ENCODE assay signal across 18 mouse cellular contexts in genomic region chr9:26383996-26384395, GRCm38 (mm10).
DNase-seq lines count a peak whose midpoint lies in the region; ATAC-seq and TF ChIP-seq lines count a peak whose summit lies in the region.
"Had no signal": no experiment of that assay in that cellular context is flagged by ENCODE, and none has a peak within 500 bp of the region (broad histone marks: within the 10 kb centered on the region; RNA-seq: fewer than 3 reads in every experiment).

No protein-coding gene starts in this region.

- TF ChIP-seq CTCF in hindbrain, postnatal 0 days (IDR thresholded peaks at IDR 0.05; ENCODE audit: low read depth): no peak
- no peak for TF ChIP-seq CTCF in intestine, postnatal 0 days (IDR thresholded peaks at IDR 0.05; ENCODE audit: low read depth)

- H3K4me1 ChIP-seq in hindbrain, postnatal 0 days (ENCODE audit: insufficient read depth, low read length): no peaks in the 10 kb centered on the region
- no peaks in the 10 kb centered on the region for H3K4me1 ChIP-seq in hindbrain, embryonic 14.5 days (replicated peaks; ENCODE audit: control insufficient read depth, insufficient read depth, low read length)
- peaks cover 5% of the 10 kb centered on the region; the same call in 1 of the 2 replicates for H3K4me1 ChIP-seq in forebrain, embryonic 16.5 days (replicated peaks; ENCODE audit: control insufficient read depth, insufficient read depth, low read length)
- no peaks in the 10 kb centered on the region for H3K4me1 ChIP-seq in intestine, postnatal 0 days (replicated peaks; ENCODE audit: control insufficient read depth, insufficient read depth, low read length)
- H3K4me1 ChIP-seq: hindbrain, embryonic 10.5 days; limb, embryonic 10.5 days; midbrain, embryonic 12.5 days had no signal

- WGBS in hindbrain, postnatal 0 days: 62% methylated on average over 1 of the region's 1 CpGs
- WGBS in hindbrain, embryonic 14.5 days: 69% methylated on average over 1 of the region's 1 CpGs
- 19% methylated on average over 1 of the region's 1 CpGs for WGBS in forebrain, embryonic 16.5 days
- 83% methylated on average over 1 of the region's 1 CpGs for WGBS in intestine, postnatal 0 days

- H3K27ac ChIP-seq in hindbrain, postnatal 0 days: no peak overlapping the region
- H3K27ac ChIP-seq in hindbrain, embryonic 14.5 days: no peak overlapping the region
- no peak overlapping the region for H3K27ac ChIP-seq in forebrain, embryonic 16.5 days (ENCODE audit: low read length)
- no peak overlapping the region for H3K27ac ChIP-seq in intestine, postnatal 0 days (ENCODE audit: low read depth, low read length)
- H3K27ac ChIP-seq: hindbrain, embryonic 10.5 days; limb, embryonic 10.5 days; macrophage; midbrain, embryonic 12.5 days had no signal

- ATAC-seq in hindbrain, postnatal 0 days: 0 out of 2 replicates have a peak, but pooled peaks have one; percentile 21
- ATAC-seq in hindbrain, embryonic 14.5 days (ENCODE audit: low FRiP score): no peak
- ATAC-seq in forebrain, embryonic 16.5 days: peak; percentile 92
- no peak for ATAC-seq in intestine, postnatal 0 days
- ATAC-seq: inflammation-experienced regulatory T-cells, adult 6 months had no signal

- H3K27me3 ChIP-seq in hindbrain, postnatal 0 days (ENCODE audit: insufficient read depth, low read length): no peaks in the 10 kb centered on the region
- H3K27me3 ChIP-seq in hindbrain, embryonic 14.5 days (ENCODE audit: control insufficient read depth, insufficient read depth, low read length): no peaks in the 10 kb centered on the region
- H3K27me3 ChIP-seq in forebrain, embryonic 16.5 days (replicated peaks; ENCODE audit: control insufficient read depth, insufficient read depth, low read length): no peaks in the 10 kb centered on the region
- no peaks in the 10 kb centered on the region for H3K27me3 ChIP-seq in intestine, postnatal 0 days (replicated peaks; ENCODE audit: control insufficient read depth, insufficient read depth, low read length)
- H3K27me3 ChIP-seq: midbrain, embryonic 12.5 days had no signal

- H3K9ac ChIP-seq in hindbrain, postnatal 0 days (replicated peaks; ENCODE audit: low read length): no peak overlapping the region
- H3K9ac ChIP-seq in hindbrain, embryonic 14.5 days: no peak overlapping the region
- H3K9ac ChIP-seq in forebrain, embryonic 16.5 days (replicated peaks; ENCODE audit: low read depth, low read length): no peak overlapping the region
- no peak overlapping the region for H3K9ac ChIP-seq in intestine, postnatal 0 days (ENCODE audit: low read depth, low read length)
- H3K9ac ChIP-seq: midbrain, embryonic 12.5 days had no signal

- H3K36me3 ChIP-seq in hindbrain, postnatal 0 days (ENCODE audit: insufficient read depth, low read length): no peaks in the 10 kb centered on the region
- no peaks in the 10 kb centered on the region for H3K36me3 ChIP-seq in hindbrain, embryonic 14.5 days (replicated peaks; ENCODE audit: control insufficient read depth, insufficient read depth)
- H3K36me3 ChIP-seq in forebrain, embryonic 16.5 days (ENCODE audit: control insufficient read depth, insufficient read depth): no peaks in the 10 kb centered on the region
- no peaks in the 10 kb centered on the region for H3K36me3 ChIP-seq in intestine, postnatal 0 days (ENCODE audit: control insufficient read depth, insufficient read depth)
- H3K36me3 ChIP-seq: hindbrain, embryonic 10.5 days; limb, embryonic 10.5 days; midbrain, embryonic 12.5 days had no signal

- H3K4me2 ChIP-seq in hindbrain, postnatal 0 days (ENCODE audit: low read depth, low read length): no peak overlapping the region
- H3K4me2 ChIP-seq in hindbrain, embryonic 14.5 days (replicated peaks): no peak overlapping the region
- H3K4me2 ChIP-seq in forebrain, embryonic 16.5 days (ENCODE audit: low read length): no peak overlapping the region
- no peak overlapping the region for H3K4me2 ChIP-seq in intestine, postnatal 0 days (replicated peaks; ENCODE audit: low read depth)
- H3K4me2 ChIP-seq: liver, embryonic 11.5 days; midbrain, embryonic 12.5 days had no signal

- DNase-seq in hindbrain, postnatal 0 days (ENCODE audit: low spot score): peak; percentile 46
- DNase-seq in hindbrain, embryonic 14.5 days (ENCODE audit: low spot score): no peak
- peak; percentile 70 for DNase-seq in brain, adult 2 months (ENCODE audit: low read depth, low spot score)
- DNase-seq in layer of hippocampus, postnatal 10 days (ENCODE audit: low spot score in 2 of 2): peak; percentile 46 to 51
- no peak for DNase-seq in frontal cortex, postnatal 10 days (ENCODE audit: low spot score in 2 of 2)
- DNase-seq: adrenal gland, postnatal 25 days; cerebellum, adult 9-11 months; gastrocnemius, postnatal 25 days; kidney, postnatal 4 days; lung, adult 2 months had no signal

- H3K4me3 ChIP-seq in hindbrain, postnatal 0 days (ENCODE audit: low read length): no peak overlapping the region
- H3K4me3 ChIP-seq in hindbrain, embryonic 14.5 days (replicated peaks; ENCODE audit: low read length): no peak overlapping the region
- no peak overlapping the region for H3K4me3 ChIP-seq in forebrain, embryonic 16.5 days (replicated peaks; ENCODE audit: low read length)
- no peak overlapping the region for H3K4me3 ChIP-seq in intestine, postnatal 0 days (ENCODE audit: low read depth, low read length)
- H3K4me3 ChIP-seq: hindbrain, embryonic 10.5 days; limb, embryonic 10.5 days; midbrain, embryonic 12.5 days had no signal

- H3K9me3 ChIP-seq in hindbrain, postnatal 0 days (ENCODE audit: low read length): no peaks in the 10 kb centered on the region
- no peaks in the 10 kb centered on the region for H3K9me3 ChIP-seq in hindbrain, embryonic 14.5 days (ENCODE audit: control insufficient read depth, low read length)
- H3K9me3 ChIP-seq in forebrain, embryonic 16.5 days (ENCODE audit: control insufficient read depth, low read length): no peaks in the 10 kb centered on the region
- H3K9me3 ChIP-seq in intestine, postnatal 0 days (ENCODE audit: control insufficient read depth): no peaks in the 10 kb centered on the region
- H3K9me3 ChIP-seq: hindbrain, embryonic 10.5 days; limb, embryonic 10.5 days; midbrain, embryonic 12.5 days had no signal

Comparison
In these comparisons a context has a peak if more than half of its experiments do, and no peak if none do; other contexts are left out.
1. ATAC-seq: peak in hindbrain, postnatal 0 days (single experiment) and forebrain, embryonic 16.5 days (single experiment); none in hindbrain, embryonic 14.5 days (single experiment) and intestine, postnatal 0 days (single experiment).
2. DNase-seq: peak in hindbrain, postnatal 0 days (single experiment), brain, adult 2 months (single experiment) and layer of hippocampus, postnatal 10 days (2 of 2); none in hindbrain, embryonic 14.5 days (single experiment) and frontal cortex, postnatal 10 days (0 of 2).